Mouse (Mus musculus): ENCODE data around the gene Snrnp25.

DNA sequence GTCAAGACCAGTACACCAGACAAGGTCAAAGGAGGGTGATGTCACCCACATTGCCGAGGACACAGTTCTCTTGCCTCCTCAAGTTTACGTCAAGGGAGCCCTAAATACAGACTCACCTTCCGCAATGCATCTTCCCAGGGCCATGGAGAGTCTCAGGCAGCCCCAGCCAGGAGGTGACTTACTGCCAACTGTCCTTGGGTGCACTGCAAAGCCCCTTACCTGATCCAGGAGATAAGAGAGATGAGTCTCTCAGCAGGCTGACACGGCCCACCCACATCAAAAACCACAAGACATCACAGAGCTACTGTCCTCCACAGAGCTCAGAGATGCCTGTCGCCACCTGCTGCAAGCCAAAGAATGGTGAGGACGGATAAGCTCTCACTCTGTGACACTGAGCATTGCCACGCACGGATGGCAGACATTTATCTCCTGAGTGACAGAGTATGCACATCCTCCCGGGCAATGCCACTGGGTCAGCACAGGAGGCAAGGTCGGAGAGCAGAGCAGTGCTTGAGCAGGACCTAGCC lies 5.1 kb upstream of the Snrnp25 start, which contains the start of gene Il9r:
- TF ChIP-seq ZC3H11A (IDR thresholded peaks at IDR 0.05; ENCODE audit: low read depth, low read length), result no peak
- TF ChIP-seq CTCF (conservative IDR thresholded peaks at IDR 0.05 in 1 of 2, IDR thresholded peaks at IDR 0.05 in 1 of 2; ENCODE audit: low read depth in 2 of 2, low read length in 2 of 2), result peak in 1 of 2 experiments; percentile 48; a peak in 2 of 4 replicates
- no peak for TF ChIP-seq ZKSCAN1 (IDR thresholded peaks at IDR 0.05; ENCODE audit: borderline replicate concordance, low read depth, low read length)
- no peak; the same call in 1 of the 2 replicates for TF ChIP-seq TCF12 (IDR thresholded peaks at IDR 0.05; ENCODE audit: low read depth, low read length)
- peak; percentile 19; the same call in 1 of the 2 replicates for TF ChIP-seq EP300 (IDR thresholded peaks at IDR 0.05; ENCODE audit: low read length)
- TF ChIP-seq USF1 (IDR thresholded peaks at IDR 0.05; ENCODE audit: low read depth, low read length), result no peak
- TF ChIP-seq NELFE (IDR thresholded peaks at IDR 0.05; ENCODE audit: low read depth, low read length), result peak; percentile 37; the same call in 1 of the 2 replicates
- TF ChIP-seq MYC (IDR thresholded peaks at IDR 0.05; ENCODE audit: low read depth, low read length), result no peak
- no peak for TF ChIP-seq KAT2A (IDR thresholded peaks at IDR 0.05; ENCODE audit: insufficient replicate concordance, low read length)
- TF ChIP-seq BHLHE40 (IDR thresholded peaks at IDR 0.05; ENCODE audit: low read depth, low read length), result no peak
- no peak for TF ChIP-seq POLR2AphosphoS2 (IDR thresholded peaks at IDR 0.05; ENCODE audit: low read depth, low read length)
- TF ChIP-seq CHD2 (IDR thresholded peaks at IDR 0.05; ENCODE audit: low read length), result 0 out of 2 replicates have a peak, but pooled peaks have one; percentile 12
- TF ChIP-seq ZMIZ1 (IDR thresholded peaks at IDR 0.05; ENCODE audit: low read depth, low read length), result 0 out of 2 replicates have a peak, but pooled peaks have one; percentile 29
- no peak for TF ChIP-seq POLR2A (IDR thresholded peaks at IDR 0.05; ENCODE audit: low read depth, low read length)
